Mouse (Mus musculus) limb, embryonic 13.5 days (tissue): Measurements from ENCODE around the gene Brsk2. TPM values are rescaled to one million over a fixed set of nuclear protein-coding genes. Genes with fewer than 3 reads are reported as not detected.
A peak's percentile ranks its signal among the peaks of the same experiment; 100 is the strongest.

Source experiments
- ATAC-seq: fragments of 200-750 bp; cut with Nextera tagmentation; 2 replicates; pipeline ENCODE4 v1.8.0; 2017; ENCODE audit warnings: low read depth, moderate number of reproducible peaks, moderate TSS enrichment; ENCODE audit not compliant: low FRiP score
- H3K27ac ChIP-seq: fragments of 300-500 bp; sonication (generic); 2 replicates; pipeline ENCODE4 v1.5.1; 2015; ENCODE audit warnings: inconsistent platforms, mild to moderate bottlenecking, moderate library complexity
- H3K27me3 ChIP-seq: fragments of 300-500 bp; sonication (generic); 2 replicates; pipeline ENCODE4 v1.6.1; 2015; ENCODE audit warnings: mild to moderate bottlenecking, inconsistent platforms
- H3K36me3 ChIP-seq: fragments of 300-500 bp; sonication (generic); 2 replicates; pipeline ENCODE4 v1.6.1; 2015; ENCODE audit warnings: inconsistent platforms, mild to moderate bottlenecking, moderate library complexity
- H3K4me1 ChIP-seq: fragments of 300-500 bp; sonication (generic); 2 replicates; pipeline ENCODE4 v1.6.1; 2015; ENCODE audit warnings: inconsistent platforms
- H3K4me2 ChIP-seq: fragments of 300-500 bp; sonication (generic); replicated peaks from 2 replicates; pipeline ENCODE4 v1.6.1; 2015; ENCODE audit warnings: inconsistent platforms, mild to moderate bottlenecking, moderate library complexity
- H3K4me3 ChIP-seq: fragments of 300-500 bp; sonication (generic); 2 replicates; pipeline ENCODE4 v1.5.1; 2015; ENCODE audit warnings: moderate library complexity, mild to moderate bottlenecking, inconsistent platforms
- H3K9ac ChIP-seq: fragments of 300-500 bp; sonication (generic); 2 replicates; pipeline ENCODE4 v1.6.1; 2015; ENCODE audit warnings: mild to moderate bottlenecking, inconsistent platforms
- H3K9me3 ChIP-seq: fragments of 300-500 bp; sonication (generic); 2 replicates; pipeline ENCODE4 v1.6.1; 2016; ENCODE audit warnings: inconsistent platforms
- WGBS: fragments of 180-500 bp; shearing (Covaris S2); methylation state at CpG from one replicate; pipeline ENCODE4 v1.1.7; 2015; 5-methylcytosine and 5-hydroxymethylcytosine counted together
- polyA plus RNA-seq: library from polyadenylated mRNA; unstranded; fragments of >200 nt; fragmentation: Nextera tagmentation; extraction: Ambion mirVana; gene quantifications from 2 replicates; pipeline ENCODE4 v1.2.1, GENCODE M21; 2015

Brsk2 gene
- polyA plus RNA-seq, 1 experiment from 2014 or later = 0.95 TPM

- peaks cover 19% of the 10 kb centered on the region for H3K27me3 ChIP-seq
- H3K4me3 ChIP-seq = no peak overlapping the region
- H3K4me1 ChIP-seq = no peaks in the 10 kb centered on the region
- H3K27ac ChIP-seq = no peak overlapping the region
- 88% methylated on average over 2 of the region's 2 CpGs for WGBS
- no peaks in the 10 kb centered on the region for H3K9me3 ChIP-seq
- no peak for ATAC-seq
- H3K4me2 ChIP-seq = no peak overlapping the region
- no peak overlapping the region for H3K9ac ChIP-seq
- no peaks in the 10 kb centered on the region for H3K36me3 ChIP-seq
These were observed 8.7 kb downstream of the Brsk2 start for GRCm38 (mm10) chr7:141958211-141958610.

GRCm38 (mm10) chr7:141959133-141959532 lies 9.6 kb downstream of the Brsk2 start:
- no peak overlapping the region for H3K27ac ChIP-seq
- H3K9me3 ChIP-seq = no peaks in the 10 kb centered on the region
- H3K27me3 ChIP-seq = peaks cover 10% of the 10 kb centered on the region
- 79% methylated on average over 1 of the region's 1 CpGs for WGBS
- H3K4me1 ChIP-seq = no peaks in the 10 kb centered on the region
- H3K4me3 ChIP-seq = no peak overlapping the region
- no peak for ATAC-seq
- no peak overlapping the region for H3K9ac ChIP-seq
- H3K4me2 ChIP-seq = no peak overlapping the region
- no peaks in the 10 kb centered on the region for H3K36me3 ChIP-seq

- no peaks in the 10 kb centered on the region for H3K27me3 ChIP-seq
- no peaks in the 10 kb centered on the region for H3K9me3 ChIP-seq
- no peak overlapping the region for H3K9ac ChIP-seq
- WGBS = 80% methylated on average over 2 of the region's 2 CpGs
- no peak overlapping the region for H3K4me2 ChIP-seq
- no peak overlapping the region for H3K4me3 ChIP-seq
- H3K27ac ChIP-seq = no peak overlapping the region
- no peak for ATAC-seq
- no peaks in the 10 kb centered on the region for H3K36me3 ChIP-seq
- no peaks in the 10 kb centered on the region for H3K4me1 ChIP-seq
These were observed 11.4 kb downstream of the Brsk2 start for GRCm38 (mm10) chr7:141960926-141961325.

- no peak overlapping the region for H3K9ac ChIP-seq
- no peaks in the 10 kb centered on the region for H3K27me3 ChIP-seq
- no peaks in the 10 kb centered on the region for H3K9me3 ChIP-seq
- no peaks in the 10 kb centered on the region for H3K36me3 ChIP-seq
- no peak for ATAC-seq
- WGBS = 92% methylated on average over 3 of the region's 3 CpGs
- H3K4me1 ChIP-seq = no peaks in the 10 kb centered on the region
- H3K4me3 ChIP-seq = no peak overlapping the region
- no peak overlapping the region for H3K27ac ChIP-seq
- no peak overlapping the region for H3K4me2 ChIP-seq
These were observed 11.9 kb downstream of the Brsk2 start for GRCm38 (mm10) chr7:141961491-141961890.

GRCm38 (mm10) chr7:141962521-141962920 lies 13.0 kb downstream of the Brsk2 start:
- Histone ChIP-seq H3K36me3 (no peaks in the 10 kb centered on the region), H3K9ac (no peak overlapping the region), H3K4me3 (no peak overlapping the region), H3K9me3 (no peaks in the 10 kb centered on the region), H3K27me3 (no peaks in the 10 kb centered on the region), H3K4me1 (no peaks in the 10 kb centered on the region), H3K4me2 (no peak overlapping the region), H3K27ac (no peak overlapping the region)
- 89% methylated on average over 3 of the region's 3 CpGs for WGBS
- ATAC-seq = no peak

- H3K4me2 ChIP-seq = no peak overlapping the region
- H3K27ac ChIP-seq = no peak overlapping the region
- H3K9me3 ChIP-seq = no peaks in the 10 kb centered on the region
- no peaks in the 10 kb centered on the region for H3K36me3 ChIP-seq
- 86% methylated on average over 2 of the region's 2 CpGs for WGBS
- H3K27me3 ChIP-seq = no peaks in the 10 kb centered on the region
- H3K9ac ChIP-seq = no peak overlapping the region
- no peak overlapping the region for H3K4me3 ChIP-seq
- H3K4me1 ChIP-seq = no peaks in the 10 kb centered on the region
- ATAC-seq = no peak
These were observed 16.7 kb downstream of the Brsk2 start for GRCm38 (mm10) chr7:141966281-141966680.

- Histone ChIP-seq H3K9me3 (no peaks in the 10 kb centered on the region), H3K27me3 (no peaks in the 10 kb centered on the region), H3K27ac (no peak overlapping the region), H3K4me3 (no peak overlapping the region), H3K36me3 (no peaks in the 10 kb centered on the region), H3K4me1 (no peaks in the 10 kb centered on the region), H3K4me2 (no peak overlapping the region), H3K9ac (no peak overlapping the region)
- peak; percentile 24; the same call in 1 of the 2 replicates for ATAC-seq
- WGBS = 23% methylated on average over 7 of the region's 7 CpGs
These were observed 23.5 kb downstream of the Brsk2 start for GRCm38 (mm10) chr7:141972831-141973619.

- no peak for ATAC-seq
- H3K27me3 ChIP-seq = no peaks in the 10 kb centered on the region
These were observed 28.5 kb downstream of the Brsk2 start for GRCm38 (mm10) chr7:141978003-141978402.

GRCm38 (mm10) chr7:141979247-141979646 lies 29.7 kb downstream of the Brsk2 start:
- no peak overlapping the region for H3K27ac ChIP-seq
- no peak overlapping the region for H3K9ac ChIP-seq
- no peaks in the 10 kb centered on the region for H3K9me3 ChIP-seq
- no peaks in the 10 kb centered on the region for H3K27me3 ChIP-seq
- no peak overlapping the region for H3K4me3 ChIP-seq
- WGBS = 90% methylated on average over 4 of the region's 4 CpGs
- H3K4me2 ChIP-seq = no peak overlapping the region
- H3K4me1 ChIP-seq = no peaks in the 10 kb centered on the region
- no peaks in the 10 kb centered on the region for H3K36me3 ChIP-seq
- no peak for ATAC-seq

More at GRCm38 (mm10) chr7:141978003-141978402, 28.5 kb downstream of the Brsk2 start:
- Histone ChIP-seq H3K27ac (no peak overlapping the region), H3K36me3 (no peaks in the 10 kb centered on the region), H3K4me2 (no peak overlapping the region), H3K4me1 (no peaks in the 10 kb centered on the region), H3K9me3 (no peaks in the 10 kb centered on the region), H3K4me3 (no peak overlapping the region), H3K9ac (no peak overlapping the region)
- WGBS = 78% methylated on average over 6 of the region's 6 CpGs

- Histone ChIP-seq H3K27ac (no peak overlapping the region), H3K27me3 (no peaks in the 10 kb centered on the region), H3K4me3 (no peak overlapping the region), H3K9ac (no peak overlapping the region), H3K9me3 (no peaks in the 10 kb centered on the region), H3K4me2 (no peak overlapping the region), H3K4me1 (no peaks in the 10 kb centered on the region), H3K36me3 (no peaks in the 10 kb centered on the region)
- WGBS = 87% methylated on average over 7 of the region's 7 CpGs
- no peak for ATAC-seq
These were observed 31.7 kb downstream of the Brsk2 start for GRCm38 (mm10) chr7:141981237-141981636.

GRCm38 (mm10) chr7:141988314-141988806 lies 38.8 kb downstream of the Brsk2 start:
- Histone ChIP-seq H3K36me3 (no peaks in the 10 kb centered on the region), H3K9me3 (no peaks in the 10 kb centered on the region), H3K4me3 (no peak overlapping the region), H3K27ac (no peak overlapping the region), H3K27me3 (no peaks in the 10 kb centered on the region), H3K4me1 (no peaks in the 10 kb centered on the region), H3K4me2 (no peak overlapping the region), H3K9ac (no peak overlapping the region)
- 85% methylated on average over 7 of the region's 7 CpGs for WGBS
- no peak for ATAC-seq

GRCm38 (mm10) chr7:141991183-141991582 lies 41.6 kb downstream of the Brsk2 start:
- no peak for ATAC-seq
- Histone ChIP-seq H3K9ac (no peak overlapping the region), H3K4me3 (no peak overlapping the region), H3K27ac (no peak overlapping the region), H3K4me1 (no peaks in the 10 kb centered on the region), H3K9me3 (no peaks in the 10 kb centered on the region), H3K4me2 (no peak overlapping the region), H3K36me3 (no peaks in the 10 kb centered on the region), H3K27me3 (no peaks in the 10 kb centered on the region)
- 79% methylated on average over 2 of the region's 2 CpGs for WGBS

- Histone ChIP-seq H3K27ac (no peak overlapping the region), H3K4me2 (no peak overlapping the region), H3K27me3 (no peaks in the 10 kb centered on the region), H3K9ac (no peak overlapping the region), H3K9me3 (no peaks in the 10 kb centered on the region), H3K4me3 (no peak overlapping the region), H3K36me3 (no peaks in the 10 kb centered on the region), H3K4me1 (no peaks in the 10 kb centered on the region)
- no peak for ATAC-seq
- 88% methylated on average over 4 of the region's 4 CpGs for WGBS
These were observed 44.6 kb downstream of the Brsk2 start for GRCm38 (mm10) chr7:141994121-141994520.
